Mouse (Mus musculus): ENCODE measurements around the gene Cxcr5. TPM values are rescaled to one million over a fixed set of nuclear protein-coding genes. Genes with fewer than 3 reads are reported as not detected.

The Cxcr5 gene
- polyA plus RNA-seq, 1 experiment from 2014 or later = 0.09 TPM

DNA sequence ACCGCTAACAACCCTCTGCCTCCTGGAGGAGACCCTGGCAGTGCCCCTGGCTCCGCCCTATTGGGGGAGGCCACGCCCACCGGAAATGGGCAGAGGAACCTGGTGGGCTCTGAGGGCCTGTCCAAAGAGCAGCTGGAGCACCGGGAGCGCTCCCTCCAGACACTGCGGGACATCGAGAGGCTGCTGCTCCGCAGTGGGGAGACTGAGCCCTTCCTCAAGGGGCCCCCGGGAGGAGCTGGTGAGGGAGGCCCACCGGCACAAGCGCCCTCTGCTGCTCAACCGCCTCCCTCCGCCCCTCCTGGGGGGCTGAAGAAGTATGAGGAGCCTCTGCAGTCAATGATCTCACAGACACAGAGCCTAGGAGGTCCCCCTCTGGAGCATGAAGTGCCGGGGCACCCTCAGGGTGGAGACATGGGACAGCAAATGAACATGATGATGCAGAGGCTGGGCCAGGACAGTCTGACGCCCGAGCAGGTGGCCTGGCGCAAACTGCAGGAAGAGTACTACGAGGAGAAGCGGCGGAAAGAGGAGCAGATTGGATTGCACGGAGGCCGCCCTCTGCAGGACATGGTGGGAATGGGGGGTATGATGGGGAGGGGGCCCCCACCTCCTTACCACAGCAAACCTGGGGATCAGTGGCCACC lies 55.7 kb downstream of the Cxcr5 start:
- 58% methylated on average over 23 of the region's 23 CpGs for WGBS

DNA sequence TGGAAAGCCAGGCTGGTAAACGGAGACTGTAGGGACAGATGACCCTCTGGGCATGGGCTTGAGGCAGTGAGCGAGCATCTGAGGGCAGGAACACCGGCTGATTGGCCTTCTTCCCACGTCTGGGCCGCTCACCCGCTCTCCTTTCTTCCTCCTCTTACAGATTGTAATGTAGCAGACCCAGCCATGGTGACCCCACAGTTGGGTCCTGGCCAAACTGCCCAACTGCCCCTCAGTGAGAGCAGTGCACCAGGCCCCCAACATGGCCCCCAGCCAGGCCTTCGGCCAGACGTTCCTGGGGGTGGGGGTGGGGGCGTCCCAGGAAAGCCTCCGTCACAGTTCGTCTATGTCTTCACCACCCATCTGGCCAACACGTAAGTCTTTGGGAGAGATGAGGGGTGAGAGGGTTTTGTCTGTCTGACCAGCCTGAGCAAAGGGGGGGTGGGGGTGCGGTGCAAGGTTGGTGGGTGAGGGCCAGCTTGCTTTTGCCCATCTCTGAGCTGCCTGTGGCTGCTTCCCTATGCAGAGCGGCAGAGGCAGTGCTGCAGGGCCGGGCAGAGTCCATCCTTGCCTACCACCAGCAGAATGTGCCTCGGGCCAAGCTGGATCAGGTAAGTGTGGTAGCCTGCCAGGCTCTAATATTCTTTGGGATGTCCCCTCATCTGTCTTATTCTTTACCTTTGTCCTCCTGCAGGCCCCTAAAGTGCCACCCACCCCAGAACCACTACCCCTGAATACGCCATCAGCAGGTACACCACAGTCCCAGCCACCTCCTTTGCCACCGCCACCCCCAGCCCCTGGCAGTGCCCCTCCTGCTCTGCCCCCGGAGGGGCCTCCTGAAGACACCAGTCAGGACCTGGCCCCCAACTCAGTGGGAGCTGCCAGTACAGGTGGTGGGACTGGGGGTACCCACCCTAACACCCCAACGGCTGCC lies 56.5 kb downstream of the Cxcr5 start:
- Histone ChIP-seq H3K9me3 (no peaks in the 10 kb centered on the region), H3K9ac (peak overlapping the region; percentile 13; the same call in 1 of the 2 replicates), H3K36me3 (peaks cover 87% of the 10 kb centered on the region), H3K27me3 (0 out of 2 replicates have a peak, but pooled peaks cover 3% of the 10 kb centered on the region), H3K4me3 (no peak overlapping the region), H3K27ac (no peak overlapping the region), H3K4me1 (peaks cover 53% of the 10 kb centered on the region), H3K4me2 (replicated peaks) (no peak overlapping the region)
- 76% methylated on average over 20 of the region's 20 CpGs for WGBS
- no peak for ATAC-seq (ENCODE audit: low FRiP score, low read depth)

More for the DNA sequence above, 55.7 kb downstream of the Cxcr5 start:
- peaks cover 53% of the 10 kb centered on the region for H3K4me1 ChIP-seq
- H3K36me3 ChIP-seq = peaks cover 82% of the 10 kb centered on the region
- H3K4me2 ChIP-seq (replicated peaks) = no peak overlapping the region
- H3K9ac ChIP-seq = no peak overlapping the region
- no peak overlapping the region for H3K4me3 ChIP-seq
- 0 out of 2 replicates have a peak, but pooled peaks cover 3% of the 10 kb centered on the region for H3K27me3 ChIP-seq
- H3K9me3 ChIP-seq = no peaks in the 10 kb centered on the region
- no peak overlapping the region for H3K27ac ChIP-seq
- no peak for ATAC-seq (ENCODE audit: low FRiP score, low read depth)

DNA sequence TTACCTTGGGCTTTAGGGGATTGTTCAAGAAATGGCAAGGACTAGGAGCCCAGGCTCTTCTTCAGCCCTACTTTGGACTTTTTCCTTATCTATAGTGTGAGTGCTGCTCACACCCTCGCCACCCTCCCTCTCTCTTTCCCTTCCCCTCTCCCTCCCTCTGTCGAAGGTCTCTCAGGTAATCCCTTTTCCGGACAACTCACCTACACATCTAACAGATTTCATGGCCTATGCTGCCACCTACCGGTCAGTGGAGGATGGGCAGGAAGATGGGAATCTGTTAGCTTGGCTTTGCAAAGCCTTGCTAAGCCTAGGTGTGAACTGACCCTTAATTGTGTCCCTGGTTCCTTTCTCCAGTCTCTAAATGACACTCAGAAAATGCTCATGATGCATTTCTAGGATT lies 59.7 kb downstream of the Cxcr5 start:
- Histone ChIP-seq H3K9ac (peak overlapping the region; percentile 51), H3K27ac (peak overlapping the region; percentile 99), H3K4me1 (peaks cover 62% of the 10 kb centered on the region), H3K4me2 (replicated peaks) (peak overlapping the region; percentile 94), H3K9me3 (no peaks in the 10 kb centered on the region), H3K27me3 (no peaks in the 10 kb centered on the region), H3K36me3 (peaks cover 61% of the 10 kb centered on the region), H3K4me3 (peak overlapping the region; percentile 52)
- ATAC-seq (ENCODE audit: low FRiP score, low read depth) = no peak
- WGBS = 3% methylated on average over 4 of the region's 4 CpGs

- Histone ChIP-seq H3K4me3 (peak overlapping the region; percentile 52), H3K36me3 (peaks cover 57% of the 10 kb centered on the region), H3K4me1 (peaks cover 69% of the 10 kb centered on the region), H3K27me3 (no peaks in the 10 kb centered on the region), H3K9me3 (no peaks in the 10 kb centered on the region), H3K4me2 (replicated peaks) (peak overlapping the region; percentile 94), H3K9ac (peak overlapping the region; percentile 51), H3K27ac (peak overlapping the region; percentile 99)
- no peak for ATAC-seq (ENCODE audit: low FRiP score, low read depth)
- 16% methylated on average over 10 of the region's 10 CpGs for WGBS
Measured at GRCm38 (mm10) chr9:44501206-44501879, 60.3 kb downstream of the Cxcr5 start.

DNA sequence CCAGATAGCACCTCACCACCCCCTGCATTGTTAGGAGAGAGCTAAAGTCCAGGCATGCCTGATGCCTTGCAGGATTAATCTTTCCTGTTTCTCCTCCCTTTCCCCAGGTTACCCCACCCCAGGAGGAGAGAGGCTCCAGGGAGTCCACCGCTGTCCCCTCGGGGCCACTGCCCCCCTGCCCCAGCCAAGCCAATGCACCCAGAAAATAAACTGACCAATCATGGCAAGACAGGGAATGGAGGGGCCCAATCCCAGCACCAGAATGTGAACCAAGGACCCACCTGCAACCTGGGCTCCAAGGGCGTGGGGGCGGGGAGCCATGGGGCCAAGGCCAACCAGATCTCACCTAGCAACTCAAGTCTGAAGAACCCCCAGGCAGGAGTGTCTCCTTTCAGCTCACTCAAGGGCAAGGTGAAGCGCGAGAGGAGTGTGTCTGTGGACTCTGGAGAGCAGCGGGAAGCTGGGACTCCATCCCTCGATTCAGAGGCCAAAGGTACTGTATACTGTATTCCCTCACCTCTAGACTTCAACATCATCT lies 61.0 kb downstream of the Cxcr5 start:
- no peaks in the 10 kb centered on the region for H3K9me3 ChIP-seq
- H3K4me3 ChIP-seq = peak overlapping the region; percentile 52
- peaks cover 71% of the 10 kb centered on the region for H3K4me1 ChIP-seq
- WGBS = 23% methylated on average over 8 of the region's 8 CpGs
- H3K36me3 ChIP-seq = peaks cover 52% of the 10 kb centered on the region
- no peaks in the 10 kb centered on the region for H3K27me3 ChIP-seq
- ATAC-seq (ENCODE audit: low FRiP score, low read depth) = no peak
- H3K27ac ChIP-seq = peak overlapping the region; percentile 99
- H3K9ac ChIP-seq = peak overlapping the region; percentile 51
- peak overlapping the region; percentile 94 for H3K4me2 ChIP-seq (replicated peaks)

- H3K27me3 ChIP-seq = no peaks in the 10 kb centered on the region
- no peaks in the 10 kb centered on the region for H3K9me3 ChIP-seq
- 16% methylated on average over 5 of the region's 5 CpGs for WGBS
- H3K36me3 ChIP-seq = peaks cover 47% of the 10 kb centered on the region
- no peak for ATAC-seq (ENCODE audit: low FRiP score, low read depth)
- H3K27ac ChIP-seq = peak overlapping the region; percentile 99
- peak overlapping the region; percentile 94 for H3K4me2 ChIP-seq (replicated peaks)
- peaks cover 74% of the 10 kb centered on the region for H3K4me1 ChIP-seq
- peak overlapping the region; percentile 52 for H3K4me3 ChIP-seq
- peak overlapping the region; percentile 80 for H3K9ac ChIP-seq
Measured at GRCm38 (mm10) chr9:44500163-44500533, 61.5 kb downstream of the Cxcr5 start.

- H3K9ac ChIP-seq = peak overlapping the region; percentile 80
- peaks cover 41% of the 10 kb centered on the region for H3K36me3 ChIP-seq
- peak overlapping the region; percentile 52 for H3K4me3 ChIP-seq
- 5% methylated on average over 20 of the region's 20 CpGs for WGBS
- H3K4me1 ChIP-seq = peaks cover 75% of the 10 kb centered on the region
- no peaks in the 10 kb centered on the region for H3K27me3 ChIP-seq
- ATAC-seq (ENCODE audit: low FRiP score, low read depth) = peak; percentile 37
- H3K27ac ChIP-seq = peak overlapping the region; percentile 99
- peak overlapping the region; percentile 94 for H3K4me2 ChIP-seq (replicated peaks)
- H3K9me3 ChIP-seq = no peaks in the 10 kb centered on the region
Measured at GRCm38 (mm10) chr9:44499356-44500162, 62.1 kb downstream of the Cxcr5 start.

GRCm38 (mm10) chr9:44498421-44499355 lies 63.0 kb downstream of the Cxcr5 start:
- H3K27me3 ChIP-seq = no peaks in the 10 kb centered on the region
- peak overlapping the region; percentile 80 for H3K9ac ChIP-seq
- peaks cover 32% of the 10 kb centered on the region for H3K36me3 ChIP-seq
- H3K4me3 ChIP-seq = peak overlapping the region; percentile 52
- H3K9me3 ChIP-seq = no peaks in the 10 kb centered on the region
- peak; percentile 80 for ATAC-seq (ENCODE audit: low FRiP score, low read depth)
- peaks cover 84% of the 10 kb centered on the region for H3K4me1 ChIP-seq
- H3K27ac ChIP-seq = peak overlapping the region; percentile 99
- under 1% methylated on average over 56 of the region's 59 CpGs for WGBS
- H3K4me2 ChIP-seq (replicated peaks) = peak overlapping the region; percentile 94

DNA sequence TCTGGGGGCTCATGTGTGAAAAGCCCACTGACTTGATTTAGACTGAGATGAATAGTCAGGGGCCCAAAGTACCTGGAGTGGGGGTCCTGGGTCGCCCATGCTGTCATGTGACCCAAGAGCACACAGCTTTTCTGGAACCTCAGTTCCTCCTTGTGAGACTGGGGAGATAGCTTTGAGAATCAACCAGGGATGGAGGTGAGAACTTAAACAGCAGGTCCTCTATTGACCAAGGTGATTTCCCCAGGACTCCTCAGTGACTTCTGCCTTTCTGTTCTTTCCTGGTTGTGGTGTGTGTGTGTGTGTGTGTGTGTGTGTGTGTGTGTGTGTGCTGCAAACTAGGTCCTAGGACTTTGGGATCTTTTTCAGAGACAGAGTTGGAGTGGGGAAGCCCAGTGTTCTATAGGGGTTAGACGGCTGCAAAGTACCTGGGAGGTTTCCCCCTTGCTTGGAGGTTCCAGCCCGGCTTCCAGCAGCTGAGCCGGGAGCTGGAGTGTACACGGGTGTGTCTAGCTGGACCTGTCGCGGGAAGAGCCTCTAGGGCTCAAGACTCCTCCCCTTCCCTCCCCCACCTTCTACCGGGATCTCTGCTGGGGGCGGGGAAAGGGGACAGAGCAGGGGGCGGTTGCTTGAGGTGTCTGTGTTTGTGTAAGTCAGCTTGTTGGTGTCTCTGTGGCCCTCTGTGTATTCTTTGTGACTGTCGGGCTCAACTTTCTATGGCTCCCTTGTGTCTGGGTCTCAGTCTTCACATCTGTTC lies 63.9 kb downstream of the Cxcr5 start:
- peak overlapping the region; percentile 52 for H3K4me3 ChIP-seq
- WGBS = 2% methylated on average over 11 of the region's 11 CpGs
- 0 out of 2 replicates have a peak, but pooled peaks have one; percentile 6 for ATAC-seq (ENCODE audit: low FRiP score, low read depth)

More for the DNA sequence above, 63.9 kb downstream of the Cxcr5 start:
- Histone ChIP-seq H3K9me3 (no peaks in the 10 kb centered on the region), H3K9ac (peak overlapping the region; percentile 80), H3K4me2 (replicated peaks) (peak overlapping the region; percentile 94), H3K27me3 (no peaks in the 10 kb centered on the region), H3K4me1 (peaks cover 93% of the 10 kb centered on the region), H3K36me3 (peaks cover 23% of the 10 kb centered on the region), H3K27ac (peak overlapping the region; percentile 99)
